Mouse (Mus musculus) liver, postnatal 0 days (tissue): ENCODE measurements at regions not wholly inside any gene's neighbourhood (a gene's known extent, or its start where the extent isn't known, plus 50 kb on each side); places are given as distances from the start of the nearest gene placed in this dataset.

Experiments
- ATAC-seq: fragments of 200-750 bp; cut with Nextera tagmentation; 2 replicates; pipeline ENCODE4 v1.8.0; 2017; ENCODE audit warnings: mild to moderate bottlenecking, moderate library complexity
- DNase-seq: peaks from one replicate; pipeline ENCODE4 v3.0.0-alpha.2; 2016
- H3K27ac ChIP-seq: fragments of 300-500 bp; sonication (generic); 2 replicates; pipeline ENCODE4 v1.5.1; 2014; ENCODE audit warnings: antibody characterized with exemption, moderate library complexity, mild to moderate bottlenecking, low read depth
- H3K27me3 ChIP-seq: fragments of 300-500 bp; sonication (generic); 2 replicates; pipeline ENCODE4 v1.6.1; 2014; ENCODE audit warnings: low read length, control low read depth, mixed read lengths; ENCODE audit not compliant: insufficient read depth
- H3K36me3 ChIP-seq: fragments of 300-500 bp; sonication (generic); replicated peaks from 2 replicates; pipeline ENCODE4 v1.6.1; 2014; ENCODE audit warnings: mild to moderate bottlenecking, control low read depth, low read length, moderate library complexity, mixed read lengths; ENCODE audit not compliant: insufficient read depth
- H3K4me1 ChIP-seq: fragments of 300-500 bp; sonication (generic); 2 replicates; pipeline ENCODE4 v1.6.1; 2014; ENCODE audit warnings: antibody characterized with exemption, mild to moderate bottlenecking, control low read depth; ENCODE audit not compliant: insufficient read depth
- H3K4me2 ChIP-seq: fragments of 300-500 bp; sonication (generic); 2 replicates; pipeline ENCODE4 v1.6.1; 2014; ENCODE audit warnings: low read depth, mild to moderate bottlenecking, low read length, moderate library complexity, mixed read lengths
- H3K4me3 ChIP-seq: fragments of 300-500 bp; sonication (generic); 2 replicates; pipeline ENCODE4 v1.5.1; 2014; ENCODE audit warnings: low read depth, low read length
- H3K9ac ChIP-seq: fragments of 300-500 bp; sonication (generic); replicated peaks from 2 replicates; pipeline ENCODE4 v1.6.1; 2014; ENCODE audit warnings: mild to moderate bottlenecking, moderate library complexity
- H3K9me3 ChIP-seq: fragments of 300-500 bp; sonication (generic); 2 replicates; pipeline ENCODE4 v1.6.1; 2016; ENCODE audit warnings: mild to moderate bottlenecking, control low read depth, low read length, mixed read lengths
- CTCF ChIP-seq: sonication (generic); IDR thresholded peaks from 2 replicates; pipeline ENCODE4 v1.5.1; 2016; ENCODE audit warnings: antibody characterized with exemption, low read depth
- EP300 ChIP-seq: IDR thresholded peaks from 2 replicates; pipeline ENCODE4 v1.6.1; 2016; ENCODE audit warnings: antibody characterized with exemption, low read depth, mild to moderate bottlenecking
- WGBS: fragments of 180-500 bp; shearing (Covaris S2); extraction: QIAGEN DNeasy Blood & Tissue Kit; methylation state at CpG from one replicate; pipeline ENCODE4 v1.1.7; 2014; ENCODE audit not compliant: insufficient replicate concordance; 5-methylcytosine and 5-hydroxymethylcytosine counted together

- WGBS = 92% methylated on average over 3 of the region's 3 CpGs
- no peak overlapping the region for H3K9ac ChIP-seq
- DNase-seq (no peak), ATAC-seq (no peak)
- no peaks in the 10 kb centered on the region for H3K27me3 ChIP-seq
- TF ChIP-seq EP300 (no peak), CTCF (no peak)
- H3K9me3 ChIP-seq = no peaks in the 10 kb centered on the region
- no peaks in the 10 kb centered on the region for H3K4me1 ChIP-seq
- no peak overlapping the region for H3K4me2 ChIP-seq
- no peak overlapping the region for H3K4me3 ChIP-seq
- no peaks in the 10 kb centered on the region for H3K36me3 ChIP-seq
- no peak overlapping the region for H3K27ac ChIP-seq
These were observed 360.3 kb upstream of the Smim15 start for GRCm38 (mm10) chr13:107683909-107684308.

GRCm38 (mm10) chr13:107681719-107682118 is 362.5 kb upstream of the Smim15 start:
- no peak overlapping the region for H3K27ac ChIP-seq
- no peak overlapping the region for H3K9ac ChIP-seq
- no peak overlapping the region for H3K4me2 ChIP-seq
- H3K4me1 ChIP-seq = 0 out of 2 replicates have a peak, but pooled peaks cover 4% of the 10 kb centered on the region
- no peaks in the 10 kb centered on the region for H3K9me3 ChIP-seq
- no peaks in the 10 kb centered on the region for H3K27me3 ChIP-seq
- H3K4me3 ChIP-seq = no peak overlapping the region
- 59% methylated on average over 5 of the region's 5 CpGs for WGBS
- ATAC-seq = no peak
- no peaks in the 10 kb centered on the region for H3K36me3 ChIP-seq
- TF ChIP-seq CTCF (no peak), EP300 (no peak)
- no peak for DNase-seq

- DNase-seq (no peak), ATAC-seq (no peak)
- Histone ChIP-seq H3K9me3 (no peaks in the 10 kb centered on the region), H3K4me3 (no peak overlapping the region), H3K36me3 (no peaks in the 10 kb centered on the region), H3K27me3 (no peaks in the 10 kb centered on the region), H3K4me1 (0 out of 2 replicates have a peak, but pooled peaks cover 4% of the 10 kb centered on the region), H3K9ac (no peak overlapping the region), H3K4me2 (no peak overlapping the region), H3K27ac (no peak overlapping the region)
- no peak for TF ChIP-seq EP300
These were observed 365.4 kb upstream of the Smim15 start for GRCm38 (mm10) chr13:107678860-107679259.

- TF ChIP-seq EP300 (no peak), CTCF (no peak)
These were observed 367.2 kb upstream of the Smim15 start for GRCm38 (mm10) chr13:107677091-107677470.

GRCm38 (mm10) chr13:107676310-107677090 is 367.7 kb upstream of the Smim15 start:
- Histone ChIP-seq H3K4me2 (peak overlapping the region; percentile 23; the same call in 1 of the 2 replicates), H3K36me3 (no peaks in the 10 kb centered on the region), H3K27ac (peak overlapping the region; percentile 67), H3K4me1 (0 out of 2 replicates have a peak, but pooled peaks cover 4% of the 10 kb centered on the region), H3K9ac (no peak overlapping the region), H3K9me3 (no peaks in the 10 kb centered on the region), H3K4me3 (no peak overlapping the region), H3K27me3 (no peaks in the 10 kb centered on the region)
- DNase-seq (peak; percentile 22), ATAC-seq (peak; percentile 86)
- WGBS = 24% methylated on average over 9 of the region's 9 CpGs
- TF ChIP-seq EP300 (0 out of 2 replicates have a peak, but pooled peaks have one; percentile 6), CTCF (no peak)

More at GRCm38 (mm10) chr13:107677091-107677470, 367.2 kb upstream of the Smim15 start:
- Histone ChIP-seq H3K9ac (no peak overlapping the region), H3K4me1 (0 out of 2 replicates have a peak, but pooled peaks cover 4% of the 10 kb centered on the region), H3K36me3 (no peaks in the 10 kb centered on the region), H3K4me2 (no peak overlapping the region), H3K4me3 (no peak overlapping the region), H3K27me3 (no peaks in the 10 kb centered on the region), H3K27ac (peak overlapping the region; percentile 67), H3K9me3 (no peaks in the 10 kb centered on the region)
- ATAC-seq (no peak), DNase-seq (no peak)
- WGBS = 50% methylated on average over 8 of the region's 8 CpGs

GRCm38 (mm10) chr13:107672166-107672565 is 372.1 kb upstream of the Smim15 start:
- Histone ChIP-seq H3K4me2 (no peak overlapping the region), H3K27me3 (no peaks in the 10 kb centered on the region), H3K4me3 (no peak overlapping the region), H3K9me3 (no peaks in the 10 kb centered on the region), H3K4me1 (0 out of 2 replicates have a peak, but pooled peaks cover 4% of the 10 kb centered on the region), H3K36me3 (no peaks in the 10 kb centered on the region), H3K9ac (no peak overlapping the region), H3K27ac (no peak overlapping the region)
- no peak for DNase-seq
- WGBS = 73% methylated on average over 5 of the region's 5 CpGs
- no peak for ATAC-seq
- TF ChIP-seq EP300 = no peak
- no peak for TF ChIP-seq CTCF
